ENCODE assay signal across 8 mouse cellular contexts in the genomic region with DNA sequence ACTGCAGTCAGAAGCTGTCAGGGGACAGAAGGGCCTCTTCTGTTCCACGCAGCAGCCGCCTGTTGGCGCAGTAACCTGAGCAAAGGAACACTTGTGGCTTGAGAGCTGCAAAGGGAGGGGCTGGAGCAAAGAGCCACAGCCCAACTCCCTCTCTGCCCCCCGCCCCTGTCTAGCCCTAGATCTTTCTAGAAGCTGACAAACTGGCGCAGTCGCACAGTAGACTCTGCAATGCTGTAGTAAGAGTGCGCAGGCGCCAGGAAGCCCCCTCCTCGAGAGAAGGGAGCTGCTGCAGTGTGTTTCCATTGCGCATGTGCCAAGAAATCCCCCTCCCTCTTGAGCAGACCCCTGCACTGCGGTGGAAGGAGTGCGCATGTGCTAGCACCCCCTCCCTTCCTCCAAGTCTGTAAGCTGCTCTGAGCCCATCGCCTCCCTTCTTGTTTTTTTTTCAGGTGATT.
DNase-seq lines count a peak whose midpoint lies in the region; ATAC-seq lines count a peak whose summit lies in the region.

No protein-coding gene starts in this region.

- H3K27ac ChIP-seq in forebrain, embryonic 14.5 days (ENCODE audit: low read depth, low read length): no peak overlapping the region
- H3K27ac ChIP-seq in liver, embryonic 12.5 days: no peak overlapping the region
- H3K27ac ChIP-seq in stomach, embryonic 15.5 days: 0 out of 2 replicates have a peak overlapping the region, but pooled peaks have one; percentile 5

- no peaks in the 10 kb centered on the region for H3K27me3 ChIP-seq in forebrain, embryonic 14.5 days (replicated peaks; ENCODE audit: control insufficient read depth, insufficient read depth, low read length)
- H3K27me3 ChIP-seq in liver, embryonic 12.5 days (replicated peaks): no peaks in the 10 kb centered on the region
- no peaks in the 10 kb centered on the region for H3K27me3 ChIP-seq in stomach, embryonic 15.5 days (replicated peaks)

- H3K4me1 ChIP-seq in forebrain, embryonic 14.5 days (ENCODE audit: control insufficient read depth, insufficient read depth, low read length): peaks cover 9% of the 10 kb centered on the region; the same call in 1 of the 2 replicates
- no peaks in the 10 kb centered on the region for H3K4me1 ChIP-seq in liver, embryonic 12.5 days
- H3K4me1 ChIP-seq in stomach, embryonic 15.5 days: no peaks in the 10 kb centered on the region

- H3K9me3 ChIP-seq in forebrain, embryonic 14.5 days (replicated peaks; ENCODE audit: control insufficient read depth, low read length): no peaks in the 10 kb centered on the region
- no peaks in the 10 kb centered on the region for H3K9me3 ChIP-seq in liver, embryonic 12.5 days (replicated peaks)
- no peaks in the 10 kb centered on the region for H3K9me3 ChIP-seq in stomach, embryonic 15.5 days

- H3K36me3 ChIP-seq in forebrain, embryonic 14.5 days (ENCODE audit: control insufficient read depth, insufficient read depth, low read length): no peaks in the 10 kb centered on the region
- no peaks in the 10 kb centered on the region for H3K36me3 ChIP-seq in liver, embryonic 12.5 days
- H3K36me3 ChIP-seq in stomach, embryonic 15.5 days: no peaks in the 10 kb centered on the region

- H3K4me2 ChIP-seq in forebrain, embryonic 14.5 days (ENCODE audit: low read length): peak overlapping the region; percentile 41
- peak overlapping the region; percentile 37; the same call in 1 of the 2 replicates for H3K4me2 ChIP-seq in liver, embryonic 12.5 days
- peak overlapping the region; percentile 38 for H3K4me2 ChIP-seq in stomach, embryonic 15.5 days

- 24% methylated on average over 13 of the region's 13 CpGs for WGBS in forebrain, embryonic 14.5 days
- 10% methylated on average over 13 of the region's 13 CpGs for WGBS in liver, embryonic 12.5 days (ENCODE audit: insufficient replicate concordance)
- 11% methylated on average over 13 of the region's 13 CpGs for WGBS in stomach, embryonic 15.5 days

- no peak overlapping the region for H3K4me3 ChIP-seq in forebrain, embryonic 14.5 days (ENCODE audit: low read depth, low read length)
- no peak overlapping the region for H3K4me3 ChIP-seq in liver, embryonic 12.5 days
- peak overlapping the region; percentile 12 for H3K4me3 ChIP-seq in stomach, embryonic 15.5 days (replicated peaks)

- no peak overlapping the region for H3K9ac ChIP-seq in forebrain, embryonic 14.5 days (ENCODE audit: low read length)
- H3K9ac ChIP-seq in liver, embryonic 12.5 days: no peak overlapping the region
- no peak overlapping the region for H3K9ac ChIP-seq in stomach, embryonic 15.5 days

- DNase-seq in CD4-positive, CD25-positive, alpha-beta regulatory T cell, adult 2 months (ENCODE audit: low read depth, low spot score): peak; percentile 0
- peak; percentile 54 to 71 for DNase-seq in layer of hippocampus, postnatal 10 days (ENCODE audit: low spot score in 2 of 2)
- no peak for DNase-seq in layer of hippocampus, adult 18-20 months (ENCODE audit: low spot score in 2 of 2)
- peak; percentile 95 for DNase-seq in forebrain, embryonic 14.5 days (ENCODE audit: low spot score)
- no peak for DNase-seq in spleen, adult 12 weeks (ENCODE audit: low spot score)

- no peak for ATAC-seq in CD4-positive, CD25-positive, alpha-beta regulatory T cell, adult 4 months
- peak; percentile 94 for ATAC-seq in forebrain, embryonic 14.5 days
- peak; percentile 30; the same call in 1 of the 2 replicates for ATAC-seq in liver, embryonic 12.5 days
- ATAC-seq in stomach, embryonic 15.5 days (ENCODE audit: insufficient read depth, low FRiP score, low read depth): peak; percentile 88

Comparison
In these comparisons a context has a peak if more than half of its experiments do, and no peak if none do; other contexts are left out.
1. DNase-seq: peak in CD4-positive, CD25-positive, alpha-beta regulatory T cell, adult 2 months (single experiment), layer of hippocampus, postnatal 10 days (2 of 2) and forebrain, embryonic 14.5 days (single experiment); none in layer of hippocampus, adult 18-20 months (0 of 2) and spleen, adult 12 weeks (single experiment).
2. Peak in every context shown above with its lines, with median percentiles within 50 percentile points of each other: H3K4me2 ChIP-seq.